Mouse (Mus musculus) C2C12 (cell line): ENCODE data around the gene Tmem117.

Source experiments
- CEBPB ChIP-seq: IDR thresholded peaks from one replicate; pipeline ENCODE4 v1.6.1; 2011; ENCODE audit warnings: low read depth, mild to moderate bottlenecking, control low read depth, moderate library complexity
- CTCF ChIP-seq: IDR thresholded peaks from one replicate; pipeline ENCODE4 v1.5.1; 2011; ENCODE audit not compliant: control insufficient read depth, insufficient read depth, insufficient read length
- USF1 ChIP-seq: IDR thresholded peaks from one replicate; pipeline ENCODE4 v1.6.1; 2011; ENCODE audit warnings: low read depth, mild to moderate bottlenecking, control low read depth, moderate library complexity

DNA sequence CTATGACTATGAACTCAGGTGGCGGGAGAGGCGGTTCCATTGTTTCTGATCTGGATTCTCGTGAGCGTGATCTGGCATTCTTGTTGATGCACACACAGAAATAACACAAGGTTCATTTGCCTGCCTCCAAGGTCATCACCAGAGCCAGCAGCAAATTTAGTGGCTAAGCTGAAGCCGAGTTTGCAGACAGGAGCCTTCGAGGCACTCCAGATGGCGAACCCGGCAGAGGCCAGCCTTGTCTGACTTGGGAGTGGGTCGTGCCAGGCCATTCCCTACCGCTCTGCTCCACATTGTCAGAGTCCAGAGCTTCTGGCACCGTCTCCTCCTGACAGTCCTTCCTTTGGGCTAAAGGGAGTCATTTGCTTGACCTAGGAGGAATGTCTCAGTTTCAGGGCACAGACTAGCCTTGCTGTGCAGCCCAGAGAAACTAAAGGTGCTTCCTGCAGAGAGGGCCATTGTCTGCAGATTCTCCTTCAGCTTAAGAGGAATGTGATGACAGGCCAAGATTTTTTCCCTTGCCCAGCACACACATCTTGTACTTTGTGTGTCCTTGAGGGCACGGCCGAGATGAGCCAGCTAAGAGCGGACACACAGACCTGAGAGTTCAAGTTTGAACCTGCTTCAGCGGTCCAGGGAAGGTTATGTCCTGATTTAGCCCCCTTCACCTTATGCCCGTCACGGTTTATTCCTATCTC is 20.2 kb downstream of the Tmem117 start:
- TF ChIP-seq USF1 (no peak), CTCF (no peak), CEBPB (no peak)
